Mouse (Mus musculus) limb, embryonic 14.5 days (tissue): Measurements from ENCODE around the gene Mstn. TPM values are rescaled to one million over a fixed set of nuclear protein-coding genes. Genes with fewer than 3 reads are reported as not detected.

Source experiments
- ATAC-seq: fragments of 200-750 bp; cut with Nextera tagmentation; 2 replicates; pipeline ENCODE4 v1.8.0; 2017; ENCODE audit warnings: low read depth, moderate number of reproducible peaks, moderate TSS enrichment; ENCODE audit not compliant: low FRiP score
- DNase-seq: peaks from one replicate; pipeline ENCODE4 v3.0.0-alpha.2; 2015; ENCODE audit warnings: low spot score
- H3K27ac ChIP-seq: fragments of 300-500 bp; sonication (generic); replicated peaks from 2 replicates; pipeline ENCODE4 v1.5.1; 2014; ENCODE audit warnings: low read depth, mild to moderate bottlenecking, low read length, moderate library complexity, mixed read lengths
- H3K27me3 ChIP-seq: fragments of 300-500 bp; sonication (generic); 2 replicates; pipeline ENCODE4 v1.6.1; 2014; ENCODE audit warnings: low read length, mixed read lengths; ENCODE audit not compliant: control insufficient read depth, insufficient read depth
- H3K36me3 ChIP-seq: fragments of 300-500 bp; sonication (generic); 2 replicates; pipeline ENCODE4 v1.6.1; 2014; ENCODE audit warnings: mild to moderate bottlenecking, low read length, moderate library complexity, mixed read lengths; ENCODE audit not compliant: control insufficient read depth, insufficient read depth
- H3K4me1 ChIP-seq: fragments of 300-500 bp; sonication (generic); 2 replicates; pipeline ENCODE4 v1.6.1; 2014; ENCODE audit warnings: antibody characterized with exemption, low read length, mixed read lengths; ENCODE audit not compliant: control insufficient read depth, insufficient read depth
- H3K4me2 ChIP-seq: fragments of 300-500 bp; sonication (generic); replicated peaks from 2 replicates; pipeline ENCODE4 v1.6.1; 2014; ENCODE audit warnings: low read depth, mild to moderate bottlenecking, low read length, moderate library complexity; ENCODE audit not compliant: severe bottlenecking
- H3K4me3 ChIP-seq: fragments of 300-500 bp; sonication (generic); replicated peaks from 2 replicates; pipeline ENCODE4 v1.5.1; 2014; ENCODE audit warnings: low read length
- H3K9ac ChIP-seq: fragments of 300-500 bp; sonication (generic); 2 replicates; pipeline ENCODE4 v1.6.1; 2014; ENCODE audit warnings: mild to moderate bottlenecking, low read depth, low read length, moderate library complexity; ENCODE audit not compliant: severe bottlenecking
- H3K9me3 ChIP-seq: fragments of 300-500 bp; sonication (generic); 2 replicates; pipeline ENCODE4 v1.6.1; 2016; ENCODE audit warnings: low read length; ENCODE audit not compliant: control insufficient read depth
- POLR2A ChIP-seq: fragments of 200-500 bp; IDR thresholded peaks from 2 replicates; pipeline ENCODE4 v1.8.0; 2012; ENCODE audit warnings: inconsistent platforms, mild to moderate bottlenecking, moderate library complexity, borderline replicate concordance; ENCODE audit not compliant: insufficient read depth, insufficient read length; ENCODE audit errors: extremely low read depth
- WGBS: fragments of 180-500 bp; shearing (Covaris S2); extraction: QIAGEN DNeasy Blood & Tissue Kit; methylation state at CpG from one replicate; pipeline ENCODE4 v1.1.7; 2014; 5-methylcytosine and 5-hydroxymethylcytosine counted together
- polyA plus RNA-seq, 2 experiments: library from polyadenylated mRNA; depleted of rRNA in 1 of 2; stranded (reverse) in 1 of 2; unstranded in 1 of 2; fragments of >200 nt; fragmentation: Nextera tagmentation in 1 of 2; extraction: Ambion mirVana in 1 of 2; gene quantifications; 2 replicates each; pipeline versions ENCODE4 v1.2.1 to v1.2.3; 2012 to 2014

Mstn gene
- polyA plus RNA-seq, 2 experiments, result 9.2 to 20.4 TPM

DNA sequence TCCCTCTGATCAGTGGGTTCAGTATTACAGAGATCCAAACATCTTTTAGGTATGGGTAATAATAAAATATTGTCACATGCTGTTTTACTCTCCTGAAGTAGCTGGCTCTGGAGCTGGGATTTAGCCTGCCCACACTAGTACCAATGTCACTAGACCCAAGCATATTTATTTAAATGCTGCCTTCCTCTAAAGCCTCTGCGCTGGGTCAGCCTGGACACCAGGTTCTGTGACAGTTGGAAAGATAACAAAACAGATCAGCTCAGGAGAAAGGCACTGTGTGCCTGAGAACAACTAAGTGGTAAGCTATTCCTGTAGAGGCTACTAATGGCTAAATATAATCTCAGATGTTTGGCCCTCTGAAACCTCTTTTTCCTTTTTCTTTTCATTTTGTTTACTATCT is 49.1 kb downstream of the Mstn start:
- Histone ChIP-seq H3K27ac (no peak overlapping the region), H3K4me2 (no peak overlapping the region), H3K36me3 (no peaks in the 10 kb centered on the region), H3K9ac (no peak overlapping the region), H3K4me3 (no peak overlapping the region), H3K9me3 (no peaks in the 10 kb centered on the region), H3K27me3 (no peaks in the 10 kb centered on the region), H3K4me1 (no peaks in the 10 kb centered on the region)
- DNase-seq (no peak), ATAC-seq (no peak)
- TF ChIP-seq POLR2A, result no peak
- 91% methylated on average over 1 of the region's 1 CpGs for WGBS

Other genes with a start within 250 kb of the Mstn start
- gene Inpp1, start 244.0 kb upstream of the Mstn start, polyA plus RNA-seq (2012; rRNA removed), result 17.2 and 19.9 TPM in 2 replicates
- 14.3 and 15.9 TPM in 2 replicates for gene Inpp1, start 244.0 kb upstream of the Mstn start, polyA plus RNA-seq (2014; fragmentation: Nextera tagmentation; extraction: Ambion mirVana)
- 18.4 and 20.4 TPM in 2 replicates for gene Hibch, start 216.7 kb upstream of the Mstn start, polyA plus RNA-seq (2012; rRNA removed)
- gene Hibch, start 216.7 kb upstream of the Mstn start, polyA plus RNA-seq (2014; fragmentation: Nextera tagmentation; extraction: Ambion mirVana), result 24.4 and 25.7 TPM in 2 replicates
- gene 1700019D03Rik, start 41.5 kb upstream of the Mstn start, polyA plus RNA-seq (2012; rRNA removed), result 0.96 and 0.97 TPM in 2 replicates
- 3.2 and 3.5 TPM in 2 replicates for gene 1700019D03Rik, start 41.5 kb upstream of the Mstn start, polyA plus RNA-seq (2014; fragmentation: Nextera tagmentation; extraction: Ambion mirVana)
- gene 1700019A02Rik, start 126.0 kb downstream of the Mstn start, polyA plus RNA-seq (2012; rRNA removed), result 0.14 and 0.17 TPM in 2 replicates
- not detected in 2 replicates for gene 1700019A02Rik, start 126.0 kb downstream of the Mstn start, polyA plus RNA-seq (2014; fragmentation: Nextera tagmentation; extraction: Ambion mirVana)
- gene Pms1, start 235.4 kb downstream of the Mstn start, polyA plus RNA-seq (2012; rRNA removed), result 5.9 and 8.5 TPM in 2 replicates
- gene Pms1, start 235.4 kb downstream of the Mstn start, polyA plus RNA-seq (2014; fragmentation: Nextera tagmentation; extraction: Ambion mirVana), result 18.3 and 19.7 TPM in 2 replicates
- 21.2 and 21.9 TPM in 2 replicates for gene Ormdl1, start 235.5 kb downstream of the Mstn start, polyA plus RNA-seq (2012; rRNA removed)
- gene Ormdl1, start 235.5 kb downstream of the Mstn start, polyA plus RNA-seq (2014; fragmentation: Nextera tagmentation; extraction: Ambion mirVana), result 37.4 and 42.9 TPM in 2 replicates
- gene Gm28778, start 235.5 kb downstream of the Mstn start, polyA plus RNA-seq (2012; rRNA removed), result 0.95 and 3.1 TPM in 2 replicates
- gene Gm28778, start 235.5 kb downstream of the Mstn start, polyA plus RNA-seq (2014; fragmentation: Nextera tagmentation; extraction: Ambion mirVana), result not detected in 2 replicates